Mouse (Mus musculus): Measurements from ENCODE around the gene Ptgfrn. TPM values are rescaled to one million over a fixed set of nuclear protein-coding genes. Genes with fewer than 3 reads are reported as not detected.

The Ptgfrn gene
- total and polyA plus RNA-seq, 3 experiments = not detected

DNA sequence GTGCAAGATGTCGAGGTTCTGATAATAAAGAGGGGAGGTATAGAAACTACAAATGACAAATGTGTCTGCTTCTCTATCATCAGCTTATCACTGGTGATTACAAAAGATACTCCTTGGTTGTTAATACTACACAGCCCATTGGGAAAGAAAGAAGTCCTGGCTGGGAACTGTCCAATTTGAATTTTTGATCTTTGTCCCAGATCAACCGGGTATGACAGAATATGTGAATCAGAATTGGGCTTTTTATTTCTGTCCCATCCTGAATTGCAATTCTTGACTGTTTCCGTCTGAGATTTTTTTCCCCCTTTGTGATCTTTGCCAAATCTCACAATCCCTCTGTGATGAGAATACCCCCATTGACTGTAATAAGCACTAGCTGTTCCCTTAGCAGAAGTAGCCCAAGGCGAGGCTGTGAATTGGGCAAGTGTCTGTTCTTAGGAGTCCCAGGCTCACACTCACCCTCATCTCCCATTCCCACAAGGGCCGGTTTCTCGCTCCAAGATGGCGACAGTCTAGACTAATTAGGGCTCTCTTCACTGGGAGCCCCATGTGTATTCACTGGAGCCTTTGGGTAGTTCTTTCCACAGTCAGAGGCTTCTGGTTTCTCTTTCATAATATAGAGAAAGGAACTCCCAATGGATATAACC lies 36.2 kb upstream of the Ptgfrn start:
- Histone ChIP-seq H3K36me3 (ENCODE audit: control insufficient read depth in 1 of 2, insufficient read depth in 2 of 2, low read length in 2 of 2) (no peaks in the 10 kb centered on the region), H3K27me3 (ENCODE audit: control insufficient read depth in 1 of 2, insufficient read depth in 2 of 2, low read length in 2 of 2) (no peaks in the 10 kb centered on the region), H3K27ac (ENCODE audit: control insufficient read depth, low read depth, low read length) (no peak overlapping the region), H3K4me3 (ENCODE audit: control insufficient read depth in 1 of 2, insufficient read depth in 1 of 2, low read depth in 2 of 2, low read length in 2 of 2) (no peak overlapping the region), H3K4me1 (ENCODE audit: control insufficient read depth in 1 of 2, insufficient read depth in 2 of 2, low read length in 2 of 2) (no peaks in the 10 kb centered on the region), H3K79me2 (ENCODE audit: control insufficient read depth, insufficient read depth, low read length, poor library complexity) (no peaks in the 10 kb centered on the region), H3K9ac (ENCODE audit: control insufficient read depth, low read depth, low read length, poor library complexity, severe bottlenecking) (no peak overlapping the region), H3K9me3 (replicated peaks; ENCODE audit: insufficient read depth, low read length) (no peaks in the 10 kb centered on the region)
- no peak for DNase-seq (ENCODE audit: low read depth, low spot score)
- no peak for TF ChIP-seq KAT2A (conservative IDR thresholded peaks at IDR 0.05; ENCODE audit: low read depth, low read length)
- no peak for TF ChIP-seq TCF12 (IDR thresholded peaks at IDR 0.05; ENCODE audit: low read depth, low read length)
- no peak for TF ChIP-seq USF1 (IDR thresholded peaks at IDR 0.05; ENCODE audit: low read depth, low read length)
- TF ChIP-seq BHLHE40 (IDR thresholded peaks at IDR 0.05; ENCODE audit: borderline replicate concordance, low read depth, low read length) = no peak
- TF ChIP-seq RCOR1 (IDR thresholded peaks at IDR 0.05; ENCODE audit: low read depth, low read length) = no peak
- no peak for TF ChIP-seq NELFE (IDR thresholded peaks at IDR 0.05; ENCODE audit: low read depth, low read length)
- TF ChIP-seq ETS1 (IDR thresholded peaks at IDR 0.05; ENCODE audit: low read depth, low read length) = no peak
- no peak for TF ChIP-seq MXI1 (IDR thresholded peaks at IDR 0.05; ENCODE audit: low read depth, low read length)
- no peak for TF ChIP-seq ELF1 (IDR thresholded peaks at IDR 0.05; ENCODE audit: low read depth, low read length)
- TF ChIP-seq ZKSCAN1 (IDR thresholded peaks at IDR 0.05; ENCODE audit: low read depth, low read length) = no peak

DNA sequence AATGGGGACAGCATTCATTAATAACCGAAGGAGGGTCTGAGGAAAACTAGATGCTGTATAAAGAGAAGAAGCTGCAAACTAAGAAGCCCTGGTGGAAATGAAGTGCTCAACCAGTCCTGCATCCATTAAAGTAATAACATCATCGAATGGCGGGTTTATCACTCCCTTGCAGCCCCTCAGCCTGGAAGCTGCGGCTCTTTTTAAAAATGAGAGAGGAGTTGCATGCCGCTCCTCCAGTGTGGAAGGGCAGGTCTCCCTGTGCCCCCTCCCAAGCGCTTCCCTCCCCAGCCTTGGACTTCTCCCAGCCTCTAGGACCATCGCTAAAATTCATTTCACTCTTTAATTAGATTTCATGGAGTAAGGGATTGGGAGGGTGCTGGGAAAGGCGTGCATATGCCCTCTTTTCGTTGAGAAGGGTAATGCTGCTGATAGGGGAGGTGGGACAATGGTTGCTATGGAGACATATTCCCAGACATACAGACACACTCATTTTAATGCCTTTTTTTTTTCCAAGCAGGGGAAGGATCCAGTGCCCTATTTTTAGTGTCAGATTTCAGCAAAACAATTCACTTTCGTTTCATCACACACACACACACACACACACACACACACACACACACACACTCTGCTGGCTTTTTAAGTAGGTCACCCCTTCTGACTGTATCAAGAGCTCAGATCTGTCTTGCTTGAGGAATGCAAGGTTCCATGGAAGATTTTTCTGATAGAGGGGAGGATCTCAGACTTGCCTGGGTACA lies 35.4 kb upstream of the Ptgfrn start:
- Histone ChIP-seq H3K36me3 (ENCODE audit: control insufficient read depth in 1 of 2, insufficient read depth in 2 of 2, low read length in 2 of 2) (no peaks in the 10 kb centered on the region), H3K9me3 (replicated peaks; ENCODE audit: insufficient read depth, low read length) (no peaks in the 10 kb centered on the region), H3K4me3 (ENCODE audit: control insufficient read depth in 1 of 2, insufficient read depth in 1 of 2, low read depth in 2 of 2, low read length in 2 of 2) (no peak overlapping the region), H3K27ac (ENCODE audit: control insufficient read depth, low read depth, low read length) (no peak overlapping the region), H3K79me2 (ENCODE audit: control insufficient read depth, insufficient read depth, low read length, poor library complexity) (no peaks in the 10 kb centered on the region), H3K27me3 (ENCODE audit: control insufficient read depth in 1 of 2, insufficient read depth in 2 of 2, low read length in 2 of 2) (no peaks in the 10 kb centered on the region), H3K9ac (ENCODE audit: control insufficient read depth, low read depth, low read length, poor library complexity, severe bottlenecking) (no peak overlapping the region), H3K4me1 (ENCODE audit: control insufficient read depth in 1 of 2, insufficient read depth in 2 of 2, low read length in 2 of 2) (no peaks in the 10 kb centered on the region)
- DNase-seq (ENCODE audit: low read depth, low spot score) = no peak
- TF ChIP-seq E2F4 (IDR thresholded peaks at IDR 0.05; ENCODE audit: borderline replicate concordance, low read depth, low read length) = no peak
- no peak for TF ChIP-seq EP300 (IDR thresholded peaks at IDR 0.05; ENCODE audit: low read depth in 1 of 2, low read length in 2 of 2)
- TF ChIP-seq MAX (IDR thresholded peaks at IDR 0.05; ENCODE audit: low read length) = no peak
- TF ChIP-seq SMC3 (IDR thresholded peaks at IDR 0.05; ENCODE audit: low read depth, low read length) = no peak
- TF ChIP-seq POLR2A (IDR thresholded peaks at IDR 0.05; ENCODE audit: control insufficient read depth in 1 of 2, insufficient read depth in 1 of 2, low read depth in 1 of 2, low read length in 2 of 2, poor library complexity in 1 of 2) = no peak
- TF ChIP-seq MYB (IDR thresholded peaks at IDR 0.05; ENCODE audit: low read depth, low read length) = no peak
- TF ChIP-seq ZKSCAN1 (IDR thresholded peaks at IDR 0.05; ENCODE audit: low read depth, low read length) = no peak
- no peak for TF ChIP-seq CTCF (IDR thresholded peaks at IDR 0.05 in 2 of 3, conservative IDR thresholded peaks at IDR 0.05 in 1 of 3; ENCODE audit: control insufficient read depth in 1 of 3, insufficient read depth in 1 of 3, low read depth in 2 of 3, low read length in 3 of 3, poor library complexity in 1 of 3, severe bottlenecking in 1 of 3)
- no peak for TF ChIP-seq POLR2AphosphoS5 (IDR thresholded peaks at IDR 0.05; ENCODE audit: borderline replicate concordance, low read depth, low read length)
- TF ChIP-seq ZMIZ1 (IDR thresholded peaks at IDR 0.05; ENCODE audit: low read depth, low read length) = no peak
- no peak for TF ChIP-seq RCOR1 (IDR thresholded peaks at IDR 0.05; ENCODE audit: low read depth, low read length)
- TF ChIP-seq MYC (IDR thresholded peaks at IDR 0.05; ENCODE audit: low read depth, low read length) = no peak
